Mouse (Mus musculus) hindbrain, embryonic 11.5 days (tissue): ENCODE measurements around the gene Zfp319. TPM values are rescaled to one million over a fixed set of nuclear protein-coding genes. Genes with fewer than 3 reads are reported as not detected.

Experiments
- ATAC-seq: fragments of 200-750 bp; cut with Nextera tagmentation; 2 replicates; pipeline ENCODE4 v1.8.0; 2017; ENCODE audit warnings: mild to moderate bottlenecking, moderate TSS enrichment, moderate library complexity; ENCODE audit not compliant: low FRiP score
- DNase-seq: peaks from one replicate; pipeline ENCODE4 v3.0.0-alpha.2; 2015; ENCODE audit warnings: low spot score
- H3K27ac ChIP-seq: fragments of 300-500 bp; sonication (generic); 2 replicates; pipeline ENCODE4 v1.5.1; 2014; ENCODE audit warnings: mild to moderate bottlenecking, low read depth, low read length
- H3K27me3 ChIP-seq: fragments of 300-500 bp; sonication (generic); 2 replicates; pipeline ENCODE4 v1.6.1; 2014; ENCODE audit warnings: mild to moderate bottlenecking, low read length, moderate library complexity, mixed read lengths; ENCODE audit not compliant: control insufficient read depth, insufficient read depth
- H3K36me3 ChIP-seq: fragments of 300-500 bp; sonication (generic); 2 replicates; pipeline ENCODE4 v1.6.1; 2014; ENCODE audit warnings: mild to moderate bottlenecking, low read length, moderate library complexity, mixed read lengths; ENCODE audit not compliant: control insufficient read depth, insufficient read depth
- H3K4me1 ChIP-seq: fragments of 300-500 bp; sonication (generic); replicated peaks from 2 replicates; pipeline ENCODE4 v1.6.1; 2014; ENCODE audit warnings: low read length, mixed read lengths; ENCODE audit not compliant: control insufficient read depth, insufficient read depth
- H3K4me2 ChIP-seq: fragments of 300-500 bp; sonication (generic); replicated peaks from 2 replicates; pipeline ENCODE4 v1.6.1; 2014; ENCODE audit warnings: mild to moderate bottlenecking, low read depth, low read length
- H3K4me3 ChIP-seq: fragments of 300-500 bp; sonication (generic); 2 replicates; pipeline ENCODE4 v1.5.1; 2014; ENCODE audit warnings: low read depth, low read length
- H3K9ac ChIP-seq: fragments of 300-500 bp; sonication (generic); 2 replicates; pipeline ENCODE4 v1.6.1; 2014; ENCODE audit warnings: low read depth, low read length
- H3K9me3 ChIP-seq: fragments of 300-500 bp; sonication (generic); 2 replicates; pipeline ENCODE4 v1.6.1; 2016; ENCODE audit warnings: low read length; ENCODE audit not compliant: control insufficient read depth
- WGBS: fragments of 180-500 bp; shearing (Covaris S2); extraction: QIAGEN DNeasy Blood & Tissue Kit; methylation state at CpG from one replicate; pipeline ENCODE4 v1.1.7; 2014; 5-methylcytosine and 5-hydroxymethylcytosine counted together
- polyA plus RNA-seq: library from polyadenylated mRNA; unstranded; fragments of >200 nt; fragmentation: Nextera tagmentation; extraction: Ambion mirVana; gene quantifications from 2 replicates; pipeline ENCODE4 v1.2.1, GENCODE M21; 2014

Gene Zfp319
- polyA plus RNA-seq, 1 experiment from 2014 or later, result 8.9 TPM

- H3K27ac ChIP-seq, result no peak overlapping the region
- no peak for ATAC-seq
- no peaks in the 10 kb centered on the region for H3K27me3 ChIP-seq
- H3K9me3 ChIP-seq, result no peaks in the 10 kb centered on the region
- H3K9ac ChIP-seq, result no peak overlapping the region
- H3K4me1 ChIP-seq, result no peaks in the 10 kb centered on the region
- H3K4me3 ChIP-seq, result no peak overlapping the region
- DNase-seq, result no peak
- no peak overlapping the region for H3K4me2 ChIP-seq
- 84% methylated on average over 12 of the region's 12 CpGs for WGBS
- H3K36me3 ChIP-seq, result peaks cover 10% of the 10 kb centered on the region
These were observed 41.7 kb upstream of the Zfp319 start for GRCm38 (mm10) chr8:95373389-95374002.

DNA sequence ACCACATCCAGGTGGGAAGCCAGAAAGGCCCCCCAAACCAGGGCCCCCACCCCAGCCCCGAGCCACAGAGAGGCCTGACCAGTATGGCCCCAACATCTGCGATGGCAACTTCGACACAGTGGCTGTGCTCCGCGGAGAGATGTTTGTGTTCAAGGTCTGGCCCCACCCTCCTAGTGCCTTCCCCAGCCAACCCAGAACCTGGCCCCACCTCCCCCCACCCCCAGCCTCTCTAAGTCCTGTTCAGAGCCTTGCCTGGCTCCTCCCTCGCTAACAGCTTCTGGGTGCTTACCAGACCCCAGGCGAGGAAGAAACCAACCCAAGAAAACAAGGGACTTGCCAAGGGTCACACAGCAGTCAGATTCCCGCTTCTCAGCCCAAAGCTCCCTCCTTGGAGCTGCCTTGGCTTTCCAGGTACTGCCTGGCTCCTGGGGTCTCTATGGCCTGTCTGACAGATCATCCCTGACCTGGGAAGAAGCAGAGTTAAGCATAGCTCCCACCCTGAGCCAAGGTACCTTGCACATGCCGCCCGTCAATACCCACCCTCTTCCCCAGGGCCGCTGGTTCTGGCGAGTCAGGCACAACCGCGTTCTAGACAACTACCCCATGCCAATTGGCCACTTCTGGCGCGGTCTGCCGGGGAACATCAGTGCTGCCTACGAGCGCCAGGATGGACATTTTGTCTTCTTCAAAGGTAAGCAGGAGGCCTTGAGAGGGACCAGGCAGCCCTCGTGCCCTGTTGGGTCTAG lies 38.0 kb upstream of the Zfp319 start:
- Histone ChIP-seq H3K9ac (no peak overlapping the region), H3K27me3 (no peaks in the 10 kb centered on the region), H3K27ac (no peak overlapping the region), H3K9me3 (no peaks in the 10 kb centered on the region), H3K4me3 (no peak overlapping the region), H3K36me3 (peaks cover 10% of the 10 kb centered on the region), H3K4me2 (0 out of 2 replicates have a peak overlapping the region, but pooled peaks have one; percentile 17), H3K4me1 (no peaks in the 10 kb centered on the region)
- ATAC-seq (no peak), DNase-seq (no peak)
- 55% methylated on average over 20 of the region's 20 CpGs for WGBS

- Histone ChIP-seq H3K9ac (no peak overlapping the region), H3K4me2 (no peak overlapping the region), H3K27me3 (no peaks in the 10 kb centered on the region), H3K27ac (no peak overlapping the region), H3K4me3 (no peak overlapping the region), H3K9me3 (no peaks in the 10 kb centered on the region), H3K4me1 (no peaks in the 10 kb centered on the region), H3K36me3 (no peaks in the 10 kb centered on the region)
- 94% methylated on average over 2 of the region's 2 CpGs for WGBS
- no peak for DNase-seq
- ATAC-seq, result no peak
These were observed 32.1 kb upstream of the Zfp319 start for GRCm38 (mm10) chr8:95363849-95364248.

- no peak overlapping the region for H3K27ac ChIP-seq
- 76% methylated on average over 6 of the region's 6 CpGs for WGBS
- H3K4me2 ChIP-seq, result no peak overlapping the region
- H3K9me3 ChIP-seq, result no peaks in the 10 kb centered on the region
- H3K4me1 ChIP-seq, result no peaks in the 10 kb centered on the region
- ATAC-seq (no peak), DNase-seq (no peak)
- H3K9ac ChIP-seq, result no peak overlapping the region
- H3K36me3 ChIP-seq, result no peaks in the 10 kb centered on the region
- H3K4me3 ChIP-seq, result no peak overlapping the region
- no peaks in the 10 kb centered on the region for H3K27me3 ChIP-seq
These were observed 30.5 kb upstream of the Zfp319 start for GRCm38 (mm10) chr8:95362272-95362671.

GRCm38 (mm10) chr8:95361016-95361341 lies 29.2 kb upstream of the Zfp319 start:
- Histone ChIP-seq H3K9me3 (no peaks in the 10 kb centered on the region), H3K4me1 (no peaks in the 10 kb centered on the region), H3K27me3 (no peaks in the 10 kb centered on the region), H3K4me2 (no peak overlapping the region), H3K27ac (no peak overlapping the region), H3K36me3 (no peaks in the 10 kb centered on the region), H3K9ac (no peak overlapping the region), H3K4me3 (no peak overlapping the region)
- DNase-seq (no peak), ATAC-seq (no peak)
- WGBS, result 89% methylated on average over 3 of the region's 3 CpGs

DNA sequence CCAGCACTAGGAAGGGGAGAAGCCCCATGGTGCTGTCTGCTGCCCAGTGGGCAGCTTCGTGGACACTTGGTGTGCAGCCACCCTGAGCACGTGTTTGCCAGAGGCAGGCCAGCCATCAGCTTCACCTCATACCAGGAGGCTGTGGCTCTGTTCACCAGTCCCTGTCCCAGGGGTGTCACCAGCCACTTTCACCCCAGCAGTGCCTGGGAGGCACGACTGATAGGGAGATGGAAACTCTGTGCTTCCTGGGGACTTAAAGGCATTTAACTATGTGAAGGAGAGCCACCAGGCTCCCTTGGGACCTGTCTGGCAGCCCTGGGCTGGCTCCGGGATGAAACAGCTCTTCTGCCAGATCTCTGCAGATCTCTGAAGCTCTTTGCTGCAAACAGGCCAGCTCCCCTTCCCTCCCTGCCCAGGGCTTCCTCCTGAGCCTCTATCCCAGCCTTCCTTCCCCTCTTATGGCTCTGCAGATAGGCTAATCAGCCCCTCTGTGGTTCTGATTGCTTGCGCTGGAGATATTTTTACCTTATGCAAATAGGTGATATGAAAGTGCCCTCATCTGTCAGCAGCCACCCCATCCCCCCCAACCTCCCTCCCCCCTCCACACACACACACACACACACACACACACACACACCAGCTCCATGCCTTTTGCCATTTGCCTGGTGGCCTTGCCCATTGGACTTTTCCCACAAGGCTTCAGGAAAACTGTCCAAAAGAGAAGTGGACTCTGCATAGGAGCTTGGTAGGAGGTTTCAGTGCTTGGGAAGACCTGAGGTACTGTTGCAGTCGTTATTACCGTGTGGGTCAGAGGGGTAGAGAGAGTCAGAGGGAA lies 28.6 kb upstream of the Zfp319 start:
- H3K9me3 ChIP-seq, result no peaks in the 10 kb centered on the region
- H3K36me3 ChIP-seq, result no peaks in the 10 kb centered on the region
- ATAC-seq (no peak), DNase-seq (no peak)
- 58% methylated on average over 7 of the region's 7 CpGs for WGBS
- H3K4me3 ChIP-seq, result no peak overlapping the region
- H3K4me1 ChIP-seq, result no peaks in the 10 kb centered on the region
- no peak overlapping the region for H3K4me2 ChIP-seq
- H3K27me3 ChIP-seq, result no peaks in the 10 kb centered on the region
- no peak overlapping the region for H3K9ac ChIP-seq
- no peak overlapping the region for H3K27ac ChIP-seq

GRCm38 (mm10) chr8:95358550-95359411 lies 27.0 kb upstream of the Zfp319 start:
- H3K4me2 ChIP-seq, result no peak overlapping the region
- H3K27me3 ChIP-seq, result no peaks in the 10 kb centered on the region
- no peak overlapping the region for H3K9ac ChIP-seq
- no peaks in the 10 kb centered on the region for H3K9me3 ChIP-seq
- no peaks in the 10 kb centered on the region for H3K4me1 ChIP-seq
- no peak overlapping the region for H3K4me3 ChIP-seq
- ATAC-seq (no peak), DNase-seq (no peak)
- 70% methylated on average over 7 of the region's 8 CpGs for WGBS
- no peaks in the 10 kb centered on the region for H3K36me3 ChIP-seq
- no peak overlapping the region for H3K27ac ChIP-seq

- no peak overlapping the region for H3K4me2 ChIP-seq
- DNase-seq (no peak), ATAC-seq (no peak)
- H3K36me3 ChIP-seq, result no peaks in the 10 kb centered on the region
- H3K9me3 ChIP-seq, result no peaks in the 10 kb centered on the region
- H3K9ac ChIP-seq, result no peak overlapping the region
- WGBS, result 79% methylated on average over 2 of the region's 2 CpGs
- H3K27ac ChIP-seq, result no peak overlapping the region
- no peaks in the 10 kb centered on the region; the same call in 1 of the 2 replicates for H3K4me1 ChIP-seq
- peaks cover 2% of the 10 kb centered on the region; the same call in 1 of the 2 replicates for H3K27me3 ChIP-seq
- H3K4me3 ChIP-seq, result no peak overlapping the region
These were observed 22.9 kb upstream of the Zfp319 start for GRCm38 (mm10) chr8:95354606-95355005.
